Mouse (Mus musculus) layer of hippocampus, adult 18-20 months (tissue): Measurements from ENCODE around the gene Prrxl1. TPM values are rescaled to one million over a fixed set of nuclear protein-coding genes. Genes with fewer than 3 reads are reported as not detected.
A peak's percentile ranks its signal among the peaks of the same experiment; 100 is the strongest.

Source experiments
- DNase-seq, 2 experiments: peaks; one replicate each; pipeline ENCODE4 v3.0.0; 2022; ENCODE audit warnings: low spot score in 2 of 2
- total RNA-seq, 2 experiments: library from RNA; stranded (reverse); gene quantifications; 2 replicates each; pipeline ENCODE4 v1.2.3; 2021

Gene Prrxl1
- total RNA-seq, 2 experiments from 2014 or later, result 0.18 to 0.35 TPM

DNA sequence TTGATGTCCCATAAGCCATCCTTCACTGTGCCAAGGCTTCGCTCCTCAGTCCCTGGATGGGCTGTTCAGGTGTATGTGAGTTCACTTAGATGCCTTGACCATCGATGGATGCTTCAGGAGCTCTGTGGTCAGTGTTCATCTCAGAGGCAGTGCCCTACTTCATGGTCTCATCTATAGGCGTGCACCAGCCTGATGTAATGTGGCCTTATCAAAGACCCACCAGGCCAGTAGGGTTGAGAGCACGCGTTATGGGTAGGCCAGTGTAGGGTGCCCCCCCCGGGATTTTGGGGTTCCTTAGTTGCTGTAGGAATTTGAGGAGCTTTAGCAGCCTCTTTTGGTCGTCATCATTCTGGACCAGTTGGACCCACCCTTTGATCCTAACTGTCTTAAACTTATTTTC lies 25.6 kb downstream of the Prrxl1 start:
- DNase-seq, result no peak

DNA sequence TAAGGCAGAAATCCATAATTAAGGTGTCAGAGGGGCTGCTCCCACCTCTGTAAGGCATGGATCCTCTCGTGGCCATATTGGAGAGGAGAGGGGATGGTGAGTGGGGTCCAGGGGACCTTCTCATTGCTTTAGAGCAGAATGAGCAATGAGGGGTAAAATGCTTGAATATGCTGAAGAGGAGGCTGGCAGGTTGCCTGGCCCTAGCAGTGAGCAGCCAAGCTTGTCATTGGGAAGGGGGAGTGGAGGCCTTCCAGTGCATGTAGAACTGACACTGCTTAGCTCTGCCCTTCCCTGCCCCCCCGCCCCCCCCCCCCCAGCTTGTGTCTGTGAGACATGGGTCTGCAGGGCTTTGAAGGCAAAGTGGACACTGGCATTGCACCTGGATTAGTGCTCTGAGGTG lies 28.1 kb downstream of the Prrxl1 start:
- no peak for DNase-seq

DNA sequence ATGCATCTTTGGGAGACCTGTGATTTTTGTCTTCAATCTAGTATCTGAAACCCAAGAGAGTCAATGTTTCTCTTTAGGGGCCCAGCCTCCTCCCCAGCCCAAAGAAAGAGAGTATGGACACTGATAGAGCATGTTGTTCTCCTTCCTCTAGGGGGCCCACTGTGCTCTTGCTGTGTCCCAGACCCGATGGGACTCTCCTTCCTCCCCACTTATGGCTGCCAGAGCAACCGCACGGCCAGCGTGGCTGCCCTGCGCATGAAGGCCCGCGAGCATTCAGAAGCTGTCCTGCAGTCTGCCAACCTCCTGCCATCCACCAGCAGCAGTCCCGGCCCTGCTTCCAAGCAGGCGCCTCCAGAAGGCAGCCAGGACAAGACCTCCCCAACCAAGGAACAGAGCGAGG lies 29.4 kb downstream of the Prrxl1 start:
- no peak for DNase-seq

DNA sequence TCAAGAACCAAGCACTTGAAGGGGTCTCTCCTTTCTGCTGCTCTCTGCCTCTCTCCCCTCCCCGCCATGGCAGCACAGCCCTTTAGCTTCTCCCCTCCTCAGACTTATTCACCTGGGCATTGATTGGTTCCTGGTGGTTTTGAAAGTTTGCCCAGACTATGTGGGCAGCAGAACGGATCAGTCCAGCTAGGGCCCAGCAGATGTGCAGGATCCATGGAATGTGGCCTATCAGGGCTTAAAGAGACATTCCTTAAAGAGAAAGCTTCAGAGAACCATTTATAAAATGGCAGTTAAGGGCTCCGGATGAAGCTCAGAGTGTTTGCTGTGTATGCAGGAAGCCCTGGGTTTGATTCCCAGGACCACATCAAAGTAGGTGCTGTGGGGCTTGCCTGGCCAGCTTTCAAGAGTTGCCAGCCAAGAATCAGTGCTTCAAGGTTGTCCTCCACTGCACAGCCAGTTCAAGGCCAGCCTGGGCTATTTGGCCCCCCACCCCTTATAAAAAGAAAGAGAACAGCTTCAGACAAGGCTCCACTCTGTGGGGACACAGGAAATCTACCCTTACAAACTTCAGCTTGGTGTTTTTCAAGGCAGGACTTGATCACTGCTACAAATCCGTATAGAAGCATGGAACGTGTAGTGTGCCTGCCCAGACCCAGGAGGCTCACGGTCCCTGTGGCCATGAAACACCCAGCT lies 33.8 kb downstream of the Prrxl1 start:
- DNase-seq, result no peak

DNA sequence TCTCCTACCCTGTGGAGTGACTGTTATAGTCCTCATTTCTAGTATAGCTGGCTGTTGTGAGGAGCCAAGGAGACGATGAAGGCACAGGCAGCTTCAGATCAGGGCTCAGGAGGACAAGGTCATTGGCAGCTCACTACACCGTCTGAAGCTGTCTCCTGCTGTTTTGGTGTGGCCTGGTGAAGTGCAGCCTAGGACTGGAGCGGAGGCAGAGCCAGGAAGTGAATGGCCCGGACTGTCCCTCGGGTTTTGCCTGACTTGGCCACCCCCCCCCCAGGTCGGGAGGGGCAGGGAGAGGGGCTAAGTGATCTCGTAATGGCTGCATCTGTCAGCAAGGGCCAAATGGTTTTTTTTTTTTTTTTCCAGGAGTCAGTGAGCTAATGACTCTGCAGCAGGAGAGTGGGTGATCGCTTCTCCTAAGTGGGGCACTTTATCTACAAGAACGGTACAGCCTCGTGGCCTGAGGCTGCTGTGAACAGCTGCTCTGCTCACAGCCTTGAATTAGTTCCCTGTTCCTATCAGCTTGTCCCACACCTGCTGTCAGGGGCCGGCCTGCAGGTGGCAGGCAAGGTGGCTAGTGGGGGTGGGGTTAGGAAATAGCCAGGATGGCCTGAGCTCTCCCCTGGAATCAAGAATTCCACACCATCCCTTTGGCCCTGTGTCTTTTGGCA lies 34.9 kb downstream of the Prrxl1 start:
- DNase-seq, result no peak

DNA sequence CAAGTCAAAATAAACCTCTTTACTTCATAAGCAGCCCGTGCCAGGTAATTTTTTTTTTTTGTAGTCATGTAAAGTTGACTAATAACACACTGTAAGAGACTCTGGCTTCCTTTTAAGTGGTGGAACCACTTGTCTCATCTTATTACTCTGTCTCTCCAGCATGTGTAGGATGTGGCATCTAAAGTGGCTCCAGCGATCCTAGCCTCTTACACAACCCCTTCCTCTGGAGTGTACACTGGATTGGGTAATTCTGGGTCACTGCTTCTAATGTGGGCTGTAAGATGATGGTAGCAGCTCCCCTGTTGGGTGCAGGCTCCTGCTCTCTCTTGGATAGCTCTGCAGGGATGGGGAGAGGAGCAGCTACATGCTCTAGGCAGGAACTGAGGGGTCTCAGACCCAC lies 39.3 kb downstream of the Prrxl1 start:
- no peak for DNase-seq

DNA sequence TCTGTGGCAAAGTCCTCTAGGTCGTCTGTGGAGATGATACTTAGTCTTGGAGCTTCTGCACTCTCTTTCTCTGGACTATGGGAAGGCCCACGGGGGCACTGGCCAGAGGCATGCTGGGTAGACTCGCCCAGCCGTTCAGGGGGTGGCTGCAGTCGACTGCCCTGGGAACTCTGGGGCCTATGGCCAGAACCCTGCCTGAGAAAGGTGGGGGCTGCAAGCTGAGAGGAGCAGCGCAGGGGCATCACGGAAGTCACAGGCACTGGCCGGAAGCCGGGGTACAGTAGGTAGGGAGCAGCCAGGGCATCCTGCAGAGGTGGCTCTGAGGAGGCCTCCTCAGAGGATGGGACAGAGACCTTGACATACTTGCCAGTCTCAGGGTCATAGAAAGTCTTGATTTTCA lies 60.6 kb downstream of the Prrxl1 start:
- no peak for DNase-seq

DNA sequence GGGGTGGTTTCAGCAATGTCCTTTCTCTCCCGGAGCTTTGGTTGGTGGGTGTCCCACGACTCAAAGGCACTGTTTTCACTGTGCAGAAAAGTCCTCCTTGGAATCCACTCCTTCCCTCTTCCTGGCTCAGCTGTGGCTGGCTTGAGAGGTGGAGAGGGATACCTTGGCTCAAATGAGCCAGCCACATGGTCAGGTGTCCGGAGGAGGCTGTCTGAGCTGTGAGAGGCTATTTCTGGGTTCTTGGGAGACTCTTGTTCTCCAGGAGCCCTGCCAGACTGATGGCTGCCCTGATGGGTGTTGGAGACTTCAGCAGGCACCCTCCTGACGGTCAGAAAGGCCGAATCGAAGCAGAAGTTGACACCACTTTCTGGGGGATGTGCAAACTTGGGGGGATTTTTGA lies 63.9 kb downstream of the Prrxl1 start:
- no peak for DNase-seq

DNA sequence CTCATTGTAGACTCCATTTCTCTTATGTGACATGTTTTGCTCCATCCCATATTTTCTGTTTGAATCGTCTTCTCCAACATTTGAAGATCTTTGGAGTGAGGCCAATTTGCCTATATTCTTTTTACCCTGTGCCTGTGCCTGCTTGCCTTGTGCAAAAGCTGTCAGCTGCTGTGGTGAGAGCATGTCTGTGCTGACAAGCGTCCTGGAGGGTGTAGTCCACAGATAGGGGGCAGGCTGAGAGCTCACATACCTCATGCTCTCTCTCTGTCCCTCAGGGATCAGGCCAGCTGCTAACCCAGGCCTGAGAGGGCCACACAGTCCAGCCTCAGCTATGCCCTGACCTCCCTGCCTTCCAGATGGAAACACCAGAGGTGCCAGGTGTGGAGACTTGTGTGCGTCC lies 74.0 kb downstream of the Prrxl1 start:
- DNase-seq, result peak in 1 of 2 experiments; percentile 7

DNA sequence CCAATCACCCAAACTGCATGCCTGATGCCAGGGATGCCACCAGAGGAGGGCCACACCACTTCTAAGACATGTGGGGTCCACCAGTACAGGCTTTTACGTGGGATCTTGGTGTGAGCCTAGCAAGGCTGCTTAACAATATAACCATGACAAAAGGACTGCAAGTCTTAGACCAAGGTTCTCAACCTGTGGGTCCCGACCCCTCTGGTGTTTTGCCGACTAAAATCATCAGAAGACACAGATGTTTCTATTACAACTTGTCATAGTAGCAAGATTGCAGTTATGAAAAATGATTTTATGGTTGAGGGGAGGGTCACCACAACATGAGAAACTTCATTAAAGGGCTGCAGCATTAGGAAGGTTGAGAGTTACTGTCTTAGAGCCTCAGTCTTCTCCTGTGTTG lies 79.4 kb downstream of the Prrxl1 start:
- no peak for DNase-seq

DNA sequence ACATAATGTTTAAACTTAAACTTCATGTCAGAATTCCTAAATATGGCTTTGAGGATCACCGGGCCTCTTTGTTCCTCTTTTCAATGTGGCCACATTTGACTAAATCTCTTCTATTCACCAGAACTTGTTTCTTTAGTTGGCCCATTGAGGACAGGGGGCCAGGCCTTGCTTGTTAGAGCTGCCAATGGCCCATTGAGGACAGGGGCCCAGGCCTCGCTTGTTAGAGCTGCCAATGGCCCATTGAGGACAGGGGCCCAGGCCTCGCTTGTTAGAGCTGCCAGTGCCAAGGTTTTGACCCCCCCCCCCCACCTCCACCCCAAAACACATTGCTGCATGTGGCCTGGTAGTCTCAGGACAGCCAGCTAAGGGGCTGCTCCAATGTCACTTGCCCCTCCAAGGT lies 82.4 kb downstream of the Prrxl1 start:
- no peak for DNase-seq

DNA sequence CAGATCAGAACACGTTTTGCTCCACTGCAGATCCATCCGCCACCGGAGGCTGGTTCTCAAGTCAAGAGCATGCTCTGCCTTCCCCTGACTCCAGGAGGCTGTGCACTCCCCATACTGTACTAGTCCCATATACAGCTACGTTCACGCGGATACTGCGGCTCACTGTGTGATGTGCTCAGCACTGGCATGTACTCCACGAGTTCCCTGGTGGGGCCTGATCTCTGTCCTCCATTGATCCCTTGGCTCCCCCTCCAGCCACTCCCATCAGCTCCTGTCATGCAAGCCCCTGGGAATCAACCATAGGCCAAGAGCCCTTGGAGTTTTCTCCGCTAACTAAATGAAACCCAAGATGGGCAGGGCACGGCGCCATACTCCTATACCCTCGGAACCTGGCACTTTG lies 83.3 kb downstream of the Prrxl1 start:
- no peak for DNase-seq

DNA sequence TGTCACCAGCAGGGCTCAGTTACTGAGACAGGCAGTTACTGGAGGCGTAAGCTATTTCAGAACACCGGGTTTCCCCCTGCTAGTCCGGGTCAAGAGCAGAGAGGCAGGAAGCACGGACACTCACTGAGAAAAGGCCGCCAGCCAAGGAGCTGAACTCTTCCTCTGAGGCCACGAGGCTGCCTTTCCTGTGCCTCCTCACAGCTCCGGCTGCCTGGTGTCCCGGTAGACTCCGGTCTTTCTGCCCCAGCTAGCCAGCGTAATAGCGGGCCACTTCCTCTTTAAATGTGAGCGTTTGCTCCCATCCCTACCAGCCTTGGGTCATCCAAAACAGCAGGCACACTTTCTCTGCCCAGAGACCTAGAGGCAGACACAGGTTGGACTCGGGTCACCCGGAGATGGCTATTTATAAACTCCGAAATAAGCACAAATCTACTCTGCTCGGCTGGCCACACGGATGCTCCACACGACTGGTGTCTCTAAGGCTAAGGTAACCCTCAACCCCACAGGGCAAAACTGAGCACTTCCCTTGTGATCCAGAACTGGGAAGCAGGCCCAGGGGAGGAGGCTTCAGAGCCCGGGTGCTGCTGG lies 84.1 kb downstream of the Prrxl1 start:
- peak in 1 of 2 experiments; percentile 3 for DNase-seq

DNA sequence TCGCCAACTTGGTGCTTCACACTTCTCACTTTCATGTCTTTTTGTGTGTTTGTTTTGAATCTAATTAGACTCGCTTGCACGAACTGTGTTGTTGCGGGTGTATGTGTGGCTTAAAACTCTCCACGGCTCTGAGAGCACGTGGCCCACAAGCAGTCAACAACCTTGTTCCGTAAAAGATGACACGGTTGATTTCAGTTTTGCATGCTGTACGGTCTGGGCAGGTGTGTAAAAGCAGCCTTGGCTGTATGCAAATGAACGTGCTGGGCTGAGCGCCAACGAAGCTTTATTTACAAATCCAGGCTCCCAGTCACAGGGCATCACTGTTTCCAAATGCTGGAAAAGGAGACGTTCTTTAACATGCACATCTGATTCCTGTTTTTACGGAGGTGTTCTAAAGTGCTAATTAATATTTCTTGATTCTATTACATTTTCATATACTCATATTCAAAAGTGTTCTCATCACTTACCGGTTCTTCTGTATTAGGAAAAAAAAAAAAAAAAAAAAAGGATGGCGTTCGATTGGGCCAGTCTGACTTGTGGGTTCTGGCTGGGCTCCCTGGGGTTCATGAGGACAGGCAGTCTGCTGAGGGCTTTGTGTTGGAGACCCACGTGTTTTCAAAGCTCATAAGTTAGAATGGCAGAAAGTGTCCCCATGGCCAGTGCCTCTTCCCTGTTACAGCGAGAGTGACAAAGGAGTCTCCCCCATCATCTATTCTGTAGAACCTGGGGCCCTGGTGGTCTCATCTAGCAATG lies 85.0 kb downstream of the Prrxl1 start:
- DNase-seq, result peak in 1 of 2 experiments; percentile 3

DNA sequence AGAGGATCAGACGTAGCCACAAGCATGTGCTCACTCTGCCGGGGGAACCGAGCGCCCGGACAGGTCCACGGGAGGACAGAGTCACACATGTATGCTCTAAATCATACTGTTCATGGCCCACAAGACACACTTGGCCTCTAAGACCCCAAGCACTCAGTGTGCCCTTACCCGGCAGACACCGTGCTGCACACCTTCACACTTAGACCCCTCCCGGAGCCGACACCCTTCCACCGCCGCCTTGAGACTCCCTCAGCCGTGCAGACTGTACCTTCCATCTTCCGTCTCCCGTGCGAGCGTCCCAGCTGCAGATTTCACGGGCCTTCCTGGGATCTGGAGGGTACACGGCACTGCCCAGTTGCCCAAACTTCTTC lies 85.5 kb downstream of the Prrxl1 start:
- DNase-seq, result no peak

DNA sequence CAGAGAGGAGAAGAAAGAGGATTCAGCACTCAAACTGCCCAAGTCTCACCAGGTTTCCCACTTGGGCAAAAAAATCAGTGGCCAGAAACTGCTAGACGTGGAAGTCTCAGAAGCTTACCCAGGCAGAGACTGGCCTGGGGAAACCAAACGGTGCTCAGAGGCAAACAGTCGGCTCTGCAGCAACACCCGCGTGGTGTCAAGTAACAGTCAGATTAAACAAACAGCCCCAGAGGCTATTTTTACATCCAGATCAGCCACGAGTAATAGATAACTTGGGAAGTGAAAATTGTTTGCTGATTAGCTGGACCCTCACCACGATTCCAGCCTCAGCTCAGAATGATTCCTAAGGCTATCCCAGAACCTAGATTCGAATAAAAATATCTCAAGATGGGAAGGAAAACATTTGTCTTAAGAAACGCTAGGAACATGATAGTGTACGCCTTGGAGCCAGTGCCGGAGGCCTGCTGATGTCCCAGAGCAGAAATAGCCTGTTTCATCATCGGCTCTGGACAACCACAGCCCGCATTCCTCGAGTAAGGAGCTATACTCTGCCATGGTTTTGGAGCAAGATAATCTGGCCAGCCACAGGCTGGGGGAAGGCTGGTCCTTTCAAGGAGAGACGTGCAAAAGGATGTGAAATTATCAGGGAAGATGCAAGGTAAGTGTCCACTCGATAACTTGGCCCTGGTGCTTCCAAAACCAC lies 86.1 kb downstream of the Prrxl1 start, which contains the start of gene 3425401B19Rik:
3425401B19Rik (minus strand) TSS at position 170 of the 703 bp plus-strand sequence.
- no peak for DNase-seq

DNA sequence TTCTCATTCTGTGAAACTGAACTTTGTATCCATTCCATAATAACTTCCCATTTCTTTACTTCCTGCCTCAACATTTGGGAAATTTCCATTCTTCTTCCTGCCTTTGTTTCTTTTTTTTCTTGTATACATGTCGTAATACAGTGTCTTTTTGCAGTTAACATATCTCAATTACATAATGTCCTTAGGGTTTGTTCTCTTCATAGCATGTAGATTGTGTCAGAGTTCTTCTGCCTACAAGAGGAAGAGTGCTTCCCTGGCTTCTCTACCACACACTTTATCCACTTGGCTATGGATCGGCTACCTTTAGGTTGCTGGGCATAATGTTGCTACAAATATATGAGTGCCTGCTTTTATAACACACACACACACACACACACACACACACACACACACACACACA lies 96.7 kb downstream of the Prrxl1 start:
- DNase-seq, result no peak

DNA sequence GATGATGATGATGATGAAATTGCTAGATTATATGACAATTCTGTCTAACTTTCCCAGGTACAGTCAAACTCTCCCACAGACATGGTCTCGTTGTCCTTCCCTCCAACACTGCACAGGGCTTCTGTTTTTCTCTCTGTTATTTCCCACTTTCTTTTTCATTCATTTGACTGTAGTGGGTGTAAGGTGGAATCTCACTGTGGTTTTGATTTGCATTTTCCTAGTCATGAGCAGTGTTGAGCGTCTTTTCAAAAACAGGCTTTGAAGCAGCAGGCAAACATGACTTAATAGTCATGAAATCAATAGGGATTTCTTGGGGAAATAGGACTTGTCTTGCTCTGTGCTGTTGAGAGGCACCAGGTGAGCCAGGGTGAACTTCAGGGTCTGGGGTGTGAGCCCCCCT lies 97.1 kb downstream of the Prrxl1 start:
- DNase-seq, result no peak

DNA sequence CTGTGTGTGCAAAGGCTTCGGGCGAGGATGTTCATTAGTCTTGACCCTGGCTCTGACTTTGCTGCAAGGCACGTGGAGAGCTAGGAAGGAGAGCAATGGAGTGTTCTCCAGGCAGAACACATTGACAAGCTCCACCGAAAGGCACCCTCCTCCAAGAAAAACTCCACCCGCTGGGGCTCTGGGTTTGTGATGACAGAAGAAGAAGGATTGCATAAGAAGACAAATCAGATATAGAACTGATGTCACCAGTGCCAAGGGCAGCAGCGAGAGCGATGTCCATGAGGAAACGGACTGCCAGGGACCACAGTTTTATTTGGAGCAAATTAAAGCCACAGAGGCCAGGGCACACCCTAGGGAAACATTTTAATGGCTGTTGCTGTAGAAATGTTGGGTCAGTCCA lies 98.6 kb downstream of the Prrxl1 start:
- no peak for DNase-seq

DNA sequence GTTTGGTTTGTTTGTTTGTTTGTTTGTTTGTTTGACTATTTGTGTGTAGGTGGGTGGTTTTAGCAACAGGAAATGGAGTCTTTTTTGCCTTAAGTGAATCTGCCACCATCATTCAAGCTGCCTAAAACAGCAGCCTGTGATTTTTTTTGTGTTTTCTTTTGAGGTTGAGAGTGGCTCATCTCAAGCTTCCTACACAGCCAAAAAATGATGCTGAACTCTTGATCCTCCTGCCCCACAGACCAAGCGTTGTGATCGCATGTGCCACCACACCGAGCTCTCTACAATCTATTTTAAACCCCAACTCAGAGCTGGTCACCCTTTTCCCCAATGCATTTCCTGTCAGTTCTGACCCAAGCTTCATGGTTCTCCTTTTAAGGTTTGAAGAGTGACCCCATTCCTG lies 99.3 kb downstream of the Prrxl1 start:
- no peak for DNase-seq
